Mouse (Mus musculus) limb, embryonic 15.5 days (tissue): Measurements from ENCODE around the gene Slc30a2. TPM values are rescaled to one million over a fixed set of nuclear protein-coding genes. Genes with fewer than 3 reads are reported as not detected.
A peak's percentile ranks its signal among the peaks of the same experiment; 100 is the strongest.

ENCODE experiments used
- ATAC-seq: fragments of 200-750 bp; cut with Nextera tagmentation; 2 replicates; pipeline ENCODE4 v1.8.0; 2017; ENCODE audit warnings: low read depth, moderate TSS enrichment; ENCODE audit not compliant: insufficient number of reproducible peaks, low FRiP score, low TSS enrichment
- H3K27ac ChIP-seq: fragments of 300-500 bp; sonication (generic); 2 replicates; pipeline ENCODE4 v1.5.1; 2015; ENCODE audit warnings: moderate library complexity, mild to moderate bottlenecking, inconsistent platforms
- H3K27me3 ChIP-seq: fragments of 300-500 bp; sonication (generic); 2 replicates; pipeline ENCODE4 v1.6.1; 2015; ENCODE audit warnings: inconsistent platforms
- H3K36me3 ChIP-seq: fragments of 300-500 bp; sonication (generic); 2 replicates; pipeline ENCODE4 v1.6.1; 2015; ENCODE audit warnings: inconsistent platforms
- H3K4me1 ChIP-seq: fragments of 300-500 bp; sonication (generic); 2 replicates; pipeline ENCODE4 v1.6.1; 2015; ENCODE audit warnings: inconsistent platforms
- H3K4me2 ChIP-seq: fragments of 300-500 bp; sonication (generic); 2 replicates; pipeline ENCODE4 v1.6.1; 2015; ENCODE audit warnings: mild to moderate bottlenecking, inconsistent platforms
- H3K4me3 ChIP-seq: fragments of 300-500 bp; sonication (generic); 2 replicates; pipeline ENCODE4 v1.5.1; 2015; ENCODE audit warnings: mild to moderate bottlenecking, inconsistent platforms
- H3K9ac ChIP-seq: fragments of 300-500 bp; sonication (generic); 2 replicates; pipeline ENCODE4 v1.6.1; 2015; ENCODE audit warnings: inconsistent platforms
- H3K9me3 ChIP-seq: fragments of 300-500 bp; sonication (generic); 2 replicates; pipeline ENCODE4 v1.6.1; 2016; ENCODE audit warnings: inconsistent platforms
- WGBS: fragments of 180-500 bp; shearing (Covaris S2); methylation state at CpG from one replicate; pipeline ENCODE4 v1.1.7; 2015; 5-methylcytosine and 5-hydroxymethylcytosine counted together
- polyA plus RNA-seq: library from polyadenylated mRNA; unstranded; fragments of >200 nt; fragmentation: Nextera tagmentation; extraction: Ambion mirVana; gene quantifications from 2 replicates; pipeline ENCODE4 v1.2.1, GENCODE M21; 2015

Gene Slc30a2
- polyA plus RNA-seq, 1 experiment from 2014 or later, result 2.6 TPM

DNA sequence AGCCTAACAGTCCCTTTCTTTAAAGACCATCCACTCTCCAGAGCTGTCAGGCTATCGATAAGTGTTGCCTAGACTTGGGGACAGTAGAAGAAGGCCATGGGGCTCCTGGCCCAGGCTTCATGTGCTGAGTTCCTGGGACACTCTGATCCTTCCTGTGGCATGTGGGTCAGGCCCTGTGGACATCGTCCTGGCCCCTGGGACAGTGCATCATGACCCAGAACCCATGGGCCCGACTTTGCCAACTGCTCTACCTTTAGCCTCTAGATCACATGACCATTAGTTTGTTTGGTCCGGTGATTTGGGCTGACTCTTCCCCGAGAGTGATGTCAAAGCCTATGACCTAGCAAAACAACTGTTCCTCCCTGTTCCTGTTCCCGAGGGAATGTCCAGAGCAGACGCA, 32.9 kb upstream of the Slc30a2 start:
- H3K4me2 ChIP-seq, result no peak overlapping the region
- H3K27me3 ChIP-seq, result no peaks in the 10 kb centered on the region
- H3K36me3 ChIP-seq, result no peaks in the 10 kb centered on the region
- WGBS, result 89% methylated on average over 7 of the region's 7 CpGs
- no peak for ATAC-seq
- no peak overlapping the region for H3K9ac ChIP-seq
- H3K4me3 ChIP-seq, result no peak overlapping the region
- H3K4me1 ChIP-seq, result peaks cover 15% of the 10 kb centered on the region
- H3K9me3 ChIP-seq, result no peaks in the 10 kb centered on the region
- H3K27ac ChIP-seq, result no peak overlapping the region

DNA sequence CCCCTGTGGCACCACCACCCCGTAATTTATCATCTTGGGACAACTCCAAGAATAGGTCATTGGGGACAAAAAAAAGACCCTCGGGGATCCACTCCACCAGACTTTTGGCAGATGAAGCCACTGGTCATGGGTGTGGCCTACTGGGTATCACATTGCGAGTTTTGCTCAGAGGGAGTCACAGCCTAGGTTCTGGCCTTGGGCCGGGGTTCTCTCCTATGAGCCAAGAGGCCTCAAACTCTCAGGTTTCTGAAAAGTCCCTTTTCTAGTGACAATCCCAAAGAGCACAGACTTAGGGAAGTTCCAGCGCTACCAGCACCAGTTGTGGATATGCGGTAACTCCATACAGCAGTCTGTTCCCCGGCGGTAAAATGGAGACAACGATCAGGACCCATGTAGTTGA, 32.3 kb upstream of the Slc30a2 start:
- H3K27me3 ChIP-seq, result no peaks in the 10 kb centered on the region
- H3K9ac ChIP-seq, result no peak overlapping the region
- no peaks in the 10 kb centered on the region for H3K36me3 ChIP-seq
- 80% methylated on average over 9 of the region's 9 CpGs for WGBS
- no peak overlapping the region for H3K4me2 ChIP-seq
- peaks cover 15% of the 10 kb centered on the region for H3K4me1 ChIP-seq
- H3K9me3 ChIP-seq, result no peaks in the 10 kb centered on the region
- no peak overlapping the region for H3K4me3 ChIP-seq
- no peak for ATAC-seq
- no peak overlapping the region for H3K27ac ChIP-seq

DNA sequence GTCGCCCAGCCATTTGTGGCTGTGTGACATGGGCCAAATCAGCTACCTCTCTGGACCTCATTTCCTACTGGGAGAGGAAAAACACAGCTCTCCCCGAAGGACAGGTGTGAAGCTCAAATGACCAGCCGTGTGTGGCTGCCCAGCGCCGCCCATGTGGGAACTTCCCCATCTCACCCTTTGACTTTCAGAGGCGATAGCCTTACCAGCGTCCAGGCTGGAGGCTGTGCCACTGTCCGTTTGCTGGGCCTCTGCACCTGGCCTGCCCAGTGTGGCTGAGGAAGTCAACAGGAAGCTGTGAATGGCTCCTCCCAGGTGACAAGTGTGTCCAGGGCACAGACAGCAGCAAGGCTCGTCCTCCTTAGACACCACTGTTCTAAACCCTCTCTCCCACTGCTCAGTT, 31.2 kb upstream of the Slc30a2 start:
- no peaks in the 10 kb centered on the region for H3K9me3 ChIP-seq
- no peak overlapping the region for H3K27ac ChIP-seq
- H3K4me1 ChIP-seq, result peaks cover 15% of the 10 kb centered on the region
- ATAC-seq, result no peak
- H3K4me3 ChIP-seq, result no peak overlapping the region
- H3K9ac ChIP-seq, result no peak overlapping the region
- no peaks in the 10 kb centered on the region for H3K36me3 ChIP-seq
- H3K4me2 ChIP-seq, result no peak overlapping the region
- WGBS, result 73% methylated on average over 9 of the region's 9 CpGs
- no peaks in the 10 kb centered on the region for H3K27me3 ChIP-seq

DNA sequence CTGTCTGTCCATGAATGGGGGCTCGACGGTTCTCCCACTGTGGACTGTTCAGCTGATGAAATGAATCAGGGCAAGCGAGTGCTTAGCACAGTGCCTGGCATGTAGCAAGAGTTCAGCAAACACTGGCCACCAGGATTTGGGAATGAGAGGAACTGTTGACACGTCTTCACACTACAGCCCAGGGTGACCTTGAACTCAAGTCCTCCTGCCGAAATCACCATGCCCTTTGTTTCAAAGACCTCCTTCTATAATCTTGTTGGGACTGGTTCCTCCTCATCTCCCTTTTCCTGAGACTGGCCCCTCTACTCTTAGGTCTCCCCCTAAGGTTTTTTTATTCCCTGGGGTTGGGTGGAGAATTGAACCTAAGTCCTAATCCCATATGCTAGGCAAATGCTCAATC, 30.6 kb upstream of the Slc30a2 start:
- H3K4me3 ChIP-seq, result no peak overlapping the region
- peaks cover 9% of the 10 kb centered on the region for H3K4me1 ChIP-seq
- no peak overlapping the region for H3K27ac ChIP-seq
- no peaks in the 10 kb centered on the region for H3K36me3 ChIP-seq
- H3K27me3 ChIP-seq, result no peaks in the 10 kb centered on the region
- no peak for ATAC-seq
- no peaks in the 10 kb centered on the region for H3K9me3 ChIP-seq
- 91% methylated on average over 5 of the region's 5 CpGs for WGBS
- no peak overlapping the region for H3K9ac ChIP-seq
- H3K4me2 ChIP-seq, result no peak overlapping the region

DNA sequence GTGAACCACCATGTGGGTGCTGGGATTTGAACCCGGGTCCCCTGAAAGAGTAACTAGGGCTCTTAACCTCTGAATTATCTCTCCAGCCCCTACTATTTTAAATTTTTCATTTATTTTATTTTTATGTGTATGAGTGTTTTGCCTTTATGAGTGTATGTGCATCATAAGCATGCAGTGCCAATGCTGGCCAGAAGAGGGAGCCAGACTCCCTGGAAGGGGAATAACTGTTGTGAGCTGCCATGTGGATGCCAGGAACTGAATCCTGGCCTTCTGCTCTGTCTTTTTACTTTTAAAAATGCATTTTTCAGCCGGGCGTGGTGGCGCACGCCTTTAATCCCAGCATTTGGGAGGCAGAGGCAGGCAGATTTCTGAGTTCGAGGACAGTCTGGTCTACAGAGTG, 30.1 kb upstream of the Slc30a2 start:
- H3K9ac ChIP-seq, result no peak overlapping the region
- H3K27me3 ChIP-seq, result no peaks in the 10 kb centered on the region
- WGBS, result 93% methylated on average over 6 of the region's 6 CpGs
- no peaks in the 10 kb centered on the region for H3K9me3 ChIP-seq
- peaks cover 5% of the 10 kb centered on the region for H3K4me1 ChIP-seq
- H3K4me2 ChIP-seq, result no peak overlapping the region
- no peak for ATAC-seq
- no peak overlapping the region for H3K4me3 ChIP-seq
- no peak overlapping the region for H3K27ac ChIP-seq
- H3K36me3 ChIP-seq, result no peaks in the 10 kb centered on the region

DNA sequence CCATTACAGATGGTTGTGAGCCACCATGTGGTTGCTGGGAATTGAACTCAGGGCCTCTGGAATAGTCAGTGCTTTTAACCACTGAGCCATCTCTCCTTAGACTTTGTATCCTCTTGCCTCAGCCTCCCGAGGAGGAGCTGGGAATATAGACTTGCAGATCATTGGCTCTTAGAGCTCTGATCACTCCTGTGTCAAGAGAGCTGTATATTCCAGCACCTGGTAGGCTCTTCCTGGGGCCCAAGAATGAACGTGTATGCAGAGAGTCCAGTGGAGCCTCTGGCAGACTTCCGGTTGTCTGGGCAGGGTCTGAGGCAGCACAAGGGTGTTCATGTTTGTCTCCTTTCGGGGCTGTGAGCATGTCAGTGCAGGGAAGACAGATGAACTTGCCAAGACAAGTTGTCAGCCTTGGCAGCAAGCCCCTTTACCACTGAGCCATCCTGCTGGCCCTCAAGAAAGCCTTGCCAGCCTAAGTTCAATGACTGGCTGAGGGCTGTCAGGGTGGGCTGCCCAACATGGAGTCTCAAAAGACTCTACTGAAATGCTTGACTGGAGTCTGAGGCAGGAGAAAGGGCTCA, 28.8 kb upstream of the Slc30a2 start:
- Histone ChIP-seq H3K4me1 (peaks cover 5% of the 10 kb centered on the region), H3K9me3 (no peaks in the 10 kb centered on the region), H3K9ac (no peak overlapping the region), H3K4me3 (no peak overlapping the region), H3K36me3 (no peaks in the 10 kb centered on the region), H3K27ac (no peak overlapping the region), H3K4me2 (no peak overlapping the region), H3K27me3 (no peaks in the 10 kb centered on the region)
- ATAC-seq, result no peak
- 60% methylated on average over 4 of the region's 4 CpGs for WGBS

DNA sequence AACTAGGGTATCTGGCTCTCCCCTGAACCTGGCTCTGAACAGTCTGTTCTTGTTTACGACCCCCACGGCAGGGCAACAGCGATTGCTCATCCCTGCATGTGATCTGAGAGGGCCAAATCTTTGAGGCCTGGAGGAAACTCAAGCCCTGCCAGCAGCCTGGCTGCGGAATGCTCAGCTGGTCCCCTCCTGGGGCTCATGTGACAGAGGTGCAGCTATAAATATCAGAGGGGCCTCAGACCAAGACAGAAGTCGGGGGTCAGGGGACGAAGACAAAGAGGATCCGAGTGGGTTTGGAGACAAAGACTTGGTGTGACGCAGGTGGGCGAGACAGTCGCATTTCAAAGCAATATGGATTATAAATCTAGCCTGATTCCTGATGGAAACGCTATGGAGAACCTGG, 28.1 kb upstream of the Slc30a2 start, which contains the start of gene Trim63:
TSS of gene Trim63 (plus strand) at position 245 of the 400 bp plus-strand sequence.
- no peak for ATAC-seq
- H3K9me3 ChIP-seq, result no peaks in the 10 kb centered on the region
- H3K4me2 ChIP-seq, result no peak within 1 kb of the TSS; the same call in 1 of the 2 replicates
- peak within 1 kb of the TSS; percentile 4; the same call in 1 of the 2 replicates for H3K4me3 ChIP-seq
- H3K27me3 ChIP-seq, result no peaks in the 10 kb centered on the region
- H3K36me3 ChIP-seq, result no peaks in the 10 kb centered on the region
- H3K9ac ChIP-seq, result no peak within 1 kb of the TSS
- no peak within 1 kb of the TSS for H3K27ac ChIP-seq
- peaks cover 5% of the 10 kb centered on the region for H3K4me1 ChIP-seq
- WGBS, result 22% methylated on average over 11 of the region's 11 CpGs

DNA sequence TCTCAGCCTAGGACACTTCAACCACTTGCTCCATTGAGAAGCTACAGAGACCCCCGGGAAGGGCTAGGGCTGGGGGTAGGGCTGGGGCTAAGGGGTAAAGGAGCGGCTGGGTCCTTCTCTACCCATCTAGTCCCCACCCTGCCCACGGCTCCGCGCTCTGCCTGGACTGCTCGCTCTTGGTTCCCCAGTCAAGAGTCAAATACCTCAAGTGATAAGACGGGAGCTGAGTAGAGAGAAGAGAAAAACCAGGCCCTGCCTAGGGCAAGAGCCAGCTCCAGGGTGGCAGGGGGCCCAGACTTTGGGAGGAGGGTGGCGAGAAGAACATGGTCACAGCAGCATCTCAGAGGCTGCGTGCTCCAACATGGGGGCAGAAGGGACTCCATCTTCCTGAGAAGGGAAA, 27.5 kb upstream of the Slc30a2 start:
- peak overlapping the region; percentile 4; the same call in 1 of the 2 replicates for H3K4me3 ChIP-seq
- WGBS, result 67% methylated on average over 9 of the region's 9 CpGs
- no peak for ATAC-seq
- no peaks in the 10 kb centered on the region for H3K36me3 ChIP-seq
- no peaks in the 10 kb centered on the region for H3K9me3 ChIP-seq
- H3K27me3 ChIP-seq, result no peaks in the 10 kb centered on the region
- H3K9ac ChIP-seq, result no peak overlapping the region
- H3K4me2 ChIP-seq, result no peak overlapping the region; the same call in 1 of the 2 replicates
- H3K4me1 ChIP-seq, result peaks cover 5% of the 10 kb centered on the region
- H3K27ac ChIP-seq, result no peak overlapping the region

DNA sequence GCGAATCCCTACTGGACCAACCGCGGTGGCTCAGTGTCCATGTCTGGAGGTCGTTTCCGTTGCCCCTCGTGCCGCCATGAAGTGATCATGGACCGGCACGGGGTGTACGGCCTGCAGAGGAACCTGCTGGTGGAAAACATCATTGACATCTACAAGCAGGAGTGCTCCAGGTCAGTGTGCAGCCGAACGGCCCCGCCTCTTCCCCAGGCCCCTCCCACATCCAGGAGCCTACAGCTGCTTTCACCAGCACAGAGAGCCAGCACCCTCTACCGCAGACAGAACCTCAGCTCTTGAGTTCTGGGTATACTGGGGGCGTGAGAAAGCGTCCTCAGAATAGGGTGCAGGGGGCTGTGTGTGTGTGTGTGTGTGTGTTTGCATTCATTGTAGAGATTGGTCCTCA, 26.6 kb upstream of the Slc30a2 start:
- H3K9me3 ChIP-seq, result no peaks in the 10 kb centered on the region
- no peak for ATAC-seq
- H3K9ac ChIP-seq, result no peak overlapping the region
- H3K4me1 ChIP-seq, result peaks cover 5% of the 10 kb centered on the region
- H3K36me3 ChIP-seq, result no peaks in the 10 kb centered on the region
- no peaks in the 10 kb centered on the region for H3K27me3 ChIP-seq
- H3K4me3 ChIP-seq, result no peak overlapping the region
- WGBS, result 52% methylated on average over 16 of the region's 16 CpGs
- no peak overlapping the region for H3K27ac ChIP-seq
- H3K4me2 ChIP-seq, result no peak overlapping the region

DNA sequence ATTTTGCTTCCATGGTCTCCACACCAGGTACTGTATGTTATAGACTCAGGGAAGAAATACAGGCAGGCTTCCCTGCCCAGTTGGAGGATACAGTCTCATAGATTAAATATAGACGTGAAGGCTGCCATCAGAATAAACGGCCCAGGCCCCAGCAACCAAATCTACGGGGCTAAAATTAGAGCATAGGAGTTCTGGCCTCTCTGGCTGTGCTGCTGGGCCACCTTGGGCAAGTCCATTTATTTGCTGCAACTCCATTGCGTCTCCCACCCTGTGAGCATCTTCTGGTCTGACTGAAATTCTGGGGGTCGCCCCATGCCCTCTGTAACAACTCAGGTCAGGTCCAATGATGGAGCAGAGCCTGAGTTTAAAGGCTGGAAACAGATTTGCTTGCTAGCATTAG, 23.9 kb upstream of the Slc30a2 start:
- Histone ChIP-seq H3K4me2 (no peak overlapping the region), H3K36me3 (no peaks in the 10 kb centered on the region), H3K27ac (no peak overlapping the region), H3K9ac (no peak overlapping the region), H3K4me3 (no peak overlapping the region), H3K4me1 (peaks cover 5% of the 10 kb centered on the region), H3K9me3 (no peaks in the 10 kb centered on the region), H3K27me3 (no peaks in the 10 kb centered on the region)
- no peak for ATAC-seq
- 79% methylated on average over 5 of the region's 5 CpGs for WGBS

DNA sequence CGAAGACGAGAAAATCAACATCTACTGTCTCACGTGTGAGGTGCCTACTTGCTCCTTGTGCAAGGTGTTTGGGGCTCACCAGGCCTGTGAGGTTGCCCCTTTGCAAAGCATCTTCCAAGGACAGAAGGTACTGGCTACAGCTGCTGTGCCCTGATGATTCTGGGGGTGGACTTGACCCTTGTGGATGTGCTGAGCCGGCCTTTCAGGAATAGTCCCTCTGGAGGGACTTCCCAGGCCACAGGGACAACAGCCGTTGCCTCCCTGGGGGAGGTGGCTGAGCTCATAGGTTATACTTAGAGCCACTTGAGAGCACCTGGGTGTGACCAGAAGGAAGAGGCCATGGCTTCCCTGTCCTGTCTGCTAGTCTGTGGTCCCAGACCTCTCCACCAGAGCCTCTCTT, 23.3 kb upstream of the Slc30a2 start:
- ATAC-seq, result no peak
- no peak overlapping the region for H3K27ac ChIP-seq
- no peak overlapping the region for H3K9ac ChIP-seq
- H3K4me1 ChIP-seq, result peaks cover under 1% of the 10 kb centered on the region
- no peaks in the 10 kb centered on the region for H3K36me3 ChIP-seq
- H3K27me3 ChIP-seq, result no peaks in the 10 kb centered on the region
- H3K9me3 ChIP-seq, result no peaks in the 10 kb centered on the region
- WGBS, result 69% methylated on average over 5 of the region's 5 CpGs
- no peak overlapping the region for H3K4me3 ChIP-seq
- H3K4me2 ChIP-seq, result no peak overlapping the region

DNA sequence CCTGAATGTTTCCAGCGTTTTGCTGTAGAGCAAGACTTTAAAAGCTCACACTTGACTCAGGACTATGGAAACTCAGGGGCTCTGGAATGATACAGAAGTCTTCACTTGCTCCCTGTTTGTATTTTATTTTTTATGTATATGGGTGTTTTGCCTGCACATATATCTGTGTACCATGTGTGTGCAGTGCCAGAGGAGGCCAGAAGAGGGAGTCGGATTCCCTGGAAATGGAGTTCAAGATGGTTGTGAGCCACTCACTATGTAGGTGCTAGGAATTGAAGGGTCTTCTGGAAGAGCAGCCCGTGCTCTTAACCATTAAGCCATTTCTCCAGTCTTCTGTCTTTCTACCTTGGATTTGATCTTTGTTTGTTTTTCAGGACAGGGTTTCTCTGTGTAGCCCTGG, 21.5 kb upstream of the Slc30a2 start:
- Histone ChIP-seq H3K4me3 (no peak overlapping the region), H3K27me3 (no peaks in the 10 kb centered on the region), H3K4me1 (no peaks in the 10 kb centered on the region), H3K9me3 (no peaks in the 10 kb centered on the region), H3K36me3 (no peaks in the 10 kb centered on the region), H3K9ac (no peak overlapping the region), H3K4me2 (no peak overlapping the region), H3K27ac (no peak overlapping the region)
- WGBS, result 64% methylated on average over 3 of the region's 3 CpGs
- ATAC-seq, result no peak

DNA sequence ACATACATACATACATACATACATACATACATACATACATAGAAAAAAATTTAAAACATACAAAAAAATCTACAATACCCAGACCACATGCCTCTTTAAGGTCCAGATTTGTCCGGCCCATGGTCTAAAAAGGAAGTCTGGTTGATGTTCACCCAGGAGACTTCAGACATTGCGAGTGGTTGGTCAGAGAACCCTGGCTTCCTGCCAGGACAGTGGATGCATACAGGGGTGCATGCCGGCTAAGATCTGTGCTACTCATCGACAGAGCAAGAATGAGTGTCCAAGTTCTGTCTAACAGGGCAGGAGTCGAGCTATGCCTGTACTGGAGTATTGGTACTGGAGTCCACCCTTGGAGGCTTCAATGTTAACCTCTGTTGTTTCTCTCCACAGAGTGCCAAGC, 18.3 kb upstream of the Slc30a2 start:
- no peak for ATAC-seq

More for the DNA sequence above, 18.3 kb upstream of the Slc30a2 start:
- no peaks in the 10 kb centered on the region for H3K36me3 ChIP-seq
- H3K4me2 ChIP-seq, result no peak overlapping the region
- no peak overlapping the region for H3K27ac ChIP-seq
- no peaks in the 10 kb centered on the region; the same call in 1 of the 2 replicates for H3K4me1 ChIP-seq
- H3K4me3 ChIP-seq, result no peak overlapping the region
- 67% methylated on average over 5 of the region's 5 CpGs for WGBS
- no peak overlapping the region for H3K9ac ChIP-seq
- H3K9me3 ChIP-seq, result no peaks in the 10 kb centered on the region
- H3K27me3 ChIP-seq, result no peaks in the 10 kb centered on the region
